Mouse (Mus musculus) megakaryocyte progenitor cell, adult 5-6 weeks (primary cell): ENCODE measurements at regions not wholly inside any gene's neighbourhood (a gene's known extent, or its start where the extent isn't known, plus 50 kb on each side); places are given as distances from the start of the nearest gene placed in this dataset.
A peak's percentile ranks its signal among the peaks of the same experiment; 100 is the strongest.

ENCODE experiments used
- ATAC-seq: replicated peaks from 2 replicates; pipeline ENCODE4 v1.8.0; 2016; ENCODE audit warnings: mild to moderate bottlenecking, moderate TSS enrichment, inconsistent platforms; ENCODE audit not compliant: poor library complexity

GRCm38 (mm10) chr7:34506816-34507215, 113.7 kb upstream of the Lsm14a start:
- ATAC-seq = no peak

DNA sequence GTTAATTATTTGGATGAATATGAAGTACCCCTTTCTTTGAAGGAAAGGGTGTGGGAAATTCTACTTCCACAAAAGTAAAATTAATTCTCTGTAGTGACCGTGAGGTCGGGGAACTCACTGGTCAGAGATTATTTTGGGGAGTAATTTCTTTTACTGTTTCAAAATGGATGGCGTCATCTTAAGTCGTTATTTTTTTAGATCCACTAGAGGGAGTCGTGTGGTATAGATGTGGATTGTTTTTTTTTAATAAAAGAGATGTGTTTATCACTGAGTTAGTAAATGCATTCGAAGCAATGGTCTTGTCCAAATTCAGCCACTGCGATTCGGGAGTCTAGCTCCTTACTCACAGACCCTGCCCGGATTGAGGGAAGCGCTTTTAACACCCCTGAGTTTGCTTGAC, 100.8 kb upstream of the Lsm14a start:
- no peak for ATAC-seq

DNA sequence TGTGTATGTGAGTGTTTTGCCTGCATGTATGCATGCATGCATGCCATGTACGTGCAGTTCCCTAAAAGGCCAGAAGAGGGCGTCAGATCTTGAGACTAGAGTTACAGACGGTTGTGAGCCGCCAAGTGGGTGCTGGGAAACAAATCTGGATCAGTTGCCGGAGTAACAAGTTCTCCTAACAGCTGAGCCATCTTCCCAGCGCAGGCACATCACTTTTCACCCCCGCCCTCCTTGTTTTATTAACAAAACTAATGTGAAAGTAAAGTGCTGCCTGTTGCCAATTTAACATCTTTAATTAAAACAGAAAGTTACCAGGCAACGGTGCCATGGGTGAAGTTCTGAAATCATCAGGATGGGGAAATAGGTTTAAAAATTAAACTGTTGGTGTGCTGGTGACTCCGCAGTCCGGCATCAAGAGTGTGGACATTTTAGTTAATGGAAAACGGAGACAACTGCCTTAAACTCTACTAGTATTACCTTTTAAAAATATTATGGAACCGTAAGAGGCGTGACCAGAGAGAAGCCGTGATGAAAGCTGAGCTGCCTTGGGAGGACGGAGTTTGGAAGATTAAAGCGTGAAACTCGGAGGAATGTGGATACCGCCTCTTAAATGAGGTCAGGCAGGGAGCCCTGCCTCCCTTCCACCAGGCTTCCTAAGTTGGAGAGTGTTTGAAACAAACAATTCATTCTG, 91.9 kb upstream of the Lsm14a start:
- no peak for ATAC-seq

DNA sequence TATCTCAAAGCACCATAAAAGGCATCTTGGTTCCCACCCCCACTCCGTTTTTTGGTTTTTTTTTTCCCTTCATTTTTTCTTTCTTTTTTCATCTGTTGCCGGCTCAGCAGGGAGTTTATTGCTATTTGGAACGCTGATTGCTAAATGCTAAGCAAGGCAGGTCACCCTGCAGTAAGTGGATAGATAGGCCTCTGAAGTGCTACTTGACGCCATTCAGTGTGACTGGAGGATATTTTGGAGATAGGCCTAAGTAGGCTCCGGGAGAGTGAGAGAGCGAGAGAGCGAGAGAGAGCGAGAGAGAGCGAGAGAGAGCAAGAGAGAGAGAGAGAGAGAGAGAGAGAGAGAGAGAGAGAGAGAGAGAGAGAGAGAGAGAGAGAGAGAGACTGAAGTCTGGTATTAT, 90.3 kb upstream of the Lsm14a start:
- no peak for ATAC-seq

GRCm38 (mm10) chr7:34480771-34481170, 87.7 kb upstream of the Lsm14a start:
- no peak for ATAC-seq

GRCm38 (mm10) chr7:34471003-34471402, 77.9 kb upstream of the Lsm14a start:
- no peak for ATAC-seq

DNA sequence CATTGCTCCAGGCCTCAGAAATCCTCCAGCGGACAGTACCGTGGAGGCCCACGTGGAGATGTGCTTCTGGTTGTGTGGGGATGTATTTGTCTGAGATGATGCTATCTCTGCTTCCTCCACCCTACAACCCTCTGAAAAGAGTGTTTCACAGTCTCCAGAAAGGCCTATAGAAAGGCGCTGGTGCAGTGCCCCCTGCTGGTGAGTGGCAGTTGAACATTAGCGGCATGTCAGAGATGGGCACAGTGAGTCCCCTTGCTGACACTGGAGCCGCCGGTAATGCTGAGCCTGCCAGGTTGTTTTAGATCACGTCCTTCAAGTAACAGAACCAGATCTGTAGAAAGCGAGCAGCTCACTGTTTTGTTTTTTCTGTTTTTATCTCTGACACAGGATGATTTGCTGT, 69.0 kb upstream of the Lsm14a start:
- ATAC-seq = no peak

GRCm38 (mm10) chr7:34459834-34460495, 66.8 kb upstream of the Lsm14a start:
- ATAC-seq = no peak

DNA sequence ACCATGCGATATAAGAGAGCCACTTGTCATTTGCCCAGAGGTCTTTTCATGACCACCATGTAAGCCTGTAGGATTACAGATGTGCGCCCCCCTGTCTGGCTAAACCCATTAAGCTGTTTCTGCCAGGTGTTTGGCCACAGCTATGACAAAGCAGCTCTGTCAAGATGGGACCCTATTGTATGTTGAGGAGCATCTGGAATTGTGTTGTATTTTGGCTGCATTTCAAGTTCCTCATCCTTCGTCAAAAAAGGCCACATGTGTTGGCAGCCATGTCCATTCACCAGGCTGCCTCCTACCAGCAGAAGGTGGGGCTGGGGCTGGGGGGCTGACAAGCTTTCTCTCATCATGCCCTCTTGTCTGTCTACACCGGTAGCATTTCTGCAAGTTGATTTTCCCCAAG, 65.7 kb upstream of the Lsm14a start:
- ATAC-seq = no peak

DNA sequence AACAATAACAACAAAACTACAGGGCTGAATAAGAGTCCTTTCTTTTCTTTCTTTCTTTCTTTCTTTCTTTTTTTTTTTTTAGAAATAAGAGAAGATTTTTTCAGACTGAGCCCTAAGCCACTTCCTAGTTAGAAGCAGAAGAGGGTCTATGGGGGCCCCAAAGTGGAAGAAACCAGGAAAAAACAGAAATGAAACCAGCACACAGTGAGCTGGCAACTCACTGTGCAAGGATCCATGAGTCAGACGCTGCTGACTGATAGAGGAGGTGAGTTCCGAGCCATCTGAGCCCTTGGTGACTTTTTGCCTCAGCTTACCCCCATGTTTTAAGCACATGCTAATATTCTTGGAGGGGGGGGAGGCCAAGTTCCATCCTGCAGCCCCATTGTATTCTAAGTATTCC, 55.2 kb upstream of the Lsm14a start:
- peak; percentile 70 for ATAC-seq

- no peak for ATAC-seq
Observed at GRCm38 (mm10) chr7:34444263-34444662, 51.1 kb upstream of the Lsm14a start.
